Mouse (Mus musculus): ENCODE data around the gene Prkg1. TPM values are rescaled to one million over a fixed set of nuclear protein-coding genes. Genes with fewer than 3 reads are reported as not detected.
A peak's percentile ranks its signal among the peaks of the same experiment; 100 is the strongest.
"Not testable (repeated sequence)": the region's sequence is repeated elsewhere in the genome, so short reads cannot be mapped to it uniquely, and the experiment has no call there.

Gene Prkg1
- polyA plus RNA-seq, 1 experiment from 2014 or later = 6.0 TPM

DNA sequence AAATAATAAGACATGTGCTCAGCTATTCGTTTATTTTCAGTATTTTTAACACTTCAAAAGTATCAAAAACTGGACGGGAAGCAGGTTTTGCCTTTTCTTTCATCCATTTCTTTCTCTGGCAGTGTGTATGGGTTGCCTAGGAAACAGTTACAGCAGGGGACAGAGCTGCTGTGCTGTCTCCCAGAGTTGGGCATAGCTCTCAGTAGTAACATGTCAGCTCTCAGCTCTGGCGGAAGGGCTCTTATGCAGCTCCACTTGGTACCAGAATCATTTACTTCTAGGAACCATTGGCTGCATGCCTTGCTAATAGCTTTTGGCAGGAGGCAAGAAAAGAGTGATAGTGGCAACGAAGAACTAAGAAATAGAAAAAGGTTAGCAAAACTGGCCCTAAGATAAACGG, 381.0 kb downstream of the Prkg1 start:
- Histone ChIP-seq H3K9ac (no peak overlapping the region), H3K4me3 (ENCODE audit: low read depth, low read length) (no peak overlapping the region), H3K27me3 (ENCODE audit: insufficient read depth, low read length) (no peaks in the 10 kb centered on the region), H3K9me3 (ENCODE audit: low read depth, low read length) (no peaks in the 10 kb centered on the region), H3K36me3 (ENCODE audit: insufficient read depth) (no peaks in the 10 kb centered on the region), H3K27ac (ENCODE audit: low read depth) (no peak overlapping the region), H3K4me2 (no peak overlapping the region), H3K4me1 (ENCODE audit: insufficient read depth) (no peaks in the 10 kb centered on the region)
- WGBS = 41% methylated on average over 5 of the region's 5 CpGs
- DNase-seq (peak; percentile 52), ATAC-seq (ENCODE audit: insufficient read depth) (peak; percentile 62; the same call in 1 of the 2 replicates)
- no peak for TF ChIP-seq CTCF (IDR thresholded peaks at IDR 0.05; ENCODE audit: low read depth)

GRCm38 (mm10) chr19:31370106-31370505, 394.7 kb downstream of the Prkg1 start:
- TF ChIP-seq CTCF (IDR thresholded peaks at IDR 0.05; ENCODE audit: low read depth) = no peak
- Histone ChIP-seq H3K27me3 (ENCODE audit: insufficient read depth, low read length) (no peaks in the 10 kb centered on the region), H3K27ac (ENCODE audit: low read depth) (no peak overlapping the region), H3K9ac (no peak overlapping the region), H3K9me3 (ENCODE audit: low read depth, low read length) (no peaks in the 10 kb centered on the region), H3K4me3 (ENCODE audit: low read depth, low read length) (no peak overlapping the region), H3K4me1 (ENCODE audit: insufficient read depth) (no peaks in the 10 kb centered on the region), H3K36me3 (ENCODE audit: insufficient read depth) (no peaks in the 10 kb centered on the region), H3K4me2 (no peak overlapping the region)
- 39% methylated on average over 1 of the region's 1 CpGs for WGBS
- no peak for ATAC-seq (ENCODE audit: insufficient read depth)
- peak; percentile 63 for DNase-seq

DNA sequence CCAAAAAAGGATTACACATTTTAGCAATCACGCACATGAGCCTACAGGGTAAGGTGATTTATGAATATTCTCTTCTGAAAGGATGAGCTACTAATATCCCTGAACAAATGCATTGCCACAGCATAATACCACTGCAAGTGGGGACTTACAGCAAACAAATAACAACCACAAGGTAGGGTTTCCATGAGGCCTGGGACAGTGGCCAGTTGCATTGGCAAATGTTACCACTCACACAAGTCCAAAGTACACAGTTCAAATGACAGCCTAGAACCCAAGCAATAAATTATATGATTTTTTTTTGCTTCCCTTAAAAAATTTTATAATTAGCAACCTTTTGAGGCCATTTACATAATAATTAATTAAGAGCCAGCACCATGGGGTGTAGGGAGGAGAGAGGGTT, 395.7 kb downstream of the Prkg1 start:
- H3K9me3 ChIP-seq (ENCODE audit: low read depth, low read length) = no peaks in the 10 kb centered on the region
- DNase-seq (no peak), ATAC-seq (ENCODE audit: insufficient read depth) (no peak)
- H3K4me3 ChIP-seq (ENCODE audit: low read depth, low read length) = no peak overlapping the region
- no peak overlapping the region for H3K9ac ChIP-seq
- 86% methylated on average over 1 of the region's 1 CpGs for WGBS
- no peak overlapping the region for H3K27ac ChIP-seq (ENCODE audit: low read depth)
- no peaks in the 10 kb centered on the region for H3K27me3 ChIP-seq (ENCODE audit: insufficient read depth, low read length)
- H3K4me1 ChIP-seq (ENCODE audit: insufficient read depth) = no peaks in the 10 kb centered on the region
- H3K4me2 ChIP-seq = no peak overlapping the region
- no peak for TF ChIP-seq CTCF (IDR thresholded peaks at IDR 0.05; ENCODE audit: low read depth)
- H3K36me3 ChIP-seq (ENCODE audit: insufficient read depth) = no peaks in the 10 kb centered on the region

DNA sequence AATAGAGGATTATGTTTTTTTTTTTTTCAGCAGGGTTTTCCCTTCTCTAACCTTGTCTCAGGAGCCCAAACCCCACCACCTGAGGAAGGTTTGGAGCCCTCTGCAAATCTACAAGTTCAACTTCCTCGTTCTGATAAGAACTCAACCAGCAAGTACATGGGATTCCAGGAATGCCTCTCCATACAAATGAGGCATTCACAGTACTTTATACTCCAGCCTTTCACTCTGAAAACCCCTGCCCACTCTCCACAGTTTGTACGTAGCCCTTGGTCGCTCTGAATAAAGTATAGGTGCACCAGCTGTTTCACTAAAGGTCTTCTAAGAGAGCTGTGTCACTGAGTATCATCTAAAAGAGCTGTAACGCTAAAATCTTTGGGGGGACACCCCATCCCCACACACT, 402.8 kb downstream of the Prkg1 start:
- H3K4me1 ChIP-seq (ENCODE audit: insufficient read depth) = peaks cover 5% of the 10 kb centered on the region; the same call in 1 of the 2 replicates
- no peaks in the 10 kb centered on the region for H3K27me3 ChIP-seq (ENCODE audit: insufficient read depth, low read length)
- ATAC-seq (ENCODE audit: insufficient read depth) (peak; percentile 65; the same call in 1 of the 2 replicates), DNase-seq (peak; percentile 25)
- WGBS = 66% methylated on average over 4 of the region's 4 CpGs
- H3K36me3 ChIP-seq (ENCODE audit: insufficient read depth) = no peaks in the 10 kb centered on the region
- H3K4me2 ChIP-seq = no peak overlapping the region
- H3K9ac ChIP-seq = no peak overlapping the region
- TF ChIP-seq CTCF (IDR thresholded peaks at IDR 0.05; ENCODE audit: low read depth) = no peak
- peak overlapping the region; percentile 67 for H3K27ac ChIP-seq (ENCODE audit: low read depth)
- no peak overlapping the region for H3K4me3 ChIP-seq (ENCODE audit: low read depth, low read length)
- H3K9me3 ChIP-seq (ENCODE audit: low read depth, low read length) = no peaks in the 10 kb centered on the region

- ATAC-seq (ENCODE audit: insufficient read depth) = no peak
- Histone ChIP-seq H3K27me3 (ENCODE audit: insufficient read depth, low read length) (no peaks in the 10 kb centered on the region), H3K4me1 (ENCODE audit: insufficient read depth) (peaks cover 5% of the 10 kb centered on the region; the same call in 1 of the 2 replicates), H3K4me3 (ENCODE audit: low read depth, low read length) (no peak overlapping the region), H3K9me3 (ENCODE audit: low read depth, low read length) (no peaks in the 10 kb centered on the region), H3K27ac (ENCODE audit: low read depth) (peak overlapping the region; percentile 67; the same call in 1 of the 2 replicates), H3K9ac (no peak overlapping the region), H3K36me3 (ENCODE audit: insufficient read depth) (no peaks in the 10 kb centered on the region), H3K4me2 (no peak overlapping the region)
- peak; percentile 31 for DNase-seq
- TF ChIP-seq CTCF (IDR thresholded peaks at IDR 0.05; ENCODE audit: low read depth) = no peak
- 46% methylated on average over 5 of the region's 5 CpGs for WGBS
These were observed 403.3 kb downstream of the Prkg1 start for GRCm38 (mm10) chr19:31361575-31361974.

- ATAC-seq (ENCODE audit: insufficient read depth) (peak; percentile 58; the same call in 1 of the 2 replicates), DNase-seq (peak; percentile 59)
- H3K4me3 ChIP-seq (ENCODE audit: low read depth, low read length) = no peak overlapping the region
- no peaks in the 10 kb centered on the region for H3K9me3 ChIP-seq (ENCODE audit: low read depth, low read length)
- TF ChIP-seq CTCF (IDR thresholded peaks at IDR 0.05; ENCODE audit: low read depth) = no peak
- WGBS = 48% methylated on average over 3 of the region's 3 CpGs
- no peaks in the 10 kb centered on the region for H3K27me3 ChIP-seq (ENCODE audit: insufficient read depth, low read length)
- no peak overlapping the region for H3K9ac ChIP-seq
- H3K27ac ChIP-seq (ENCODE audit: low read depth) = no peak overlapping the region
- H3K4me1 ChIP-seq (ENCODE audit: insufficient read depth) = peaks cover 5% of the 10 kb centered on the region; the same call in 1 of the 2 replicates
- H3K36me3 ChIP-seq (ENCODE audit: insufficient read depth) = no peaks in the 10 kb centered on the region
- no peak overlapping the region for H3K4me2 ChIP-seq
These were observed 403.7 kb downstream of the Prkg1 start for GRCm38 (mm10) chr19:31361161-31361560.

- H3K36me3 ChIP-seq (ENCODE audit: insufficient read depth) = no peaks in the 10 kb centered on the region
- TF ChIP-seq CTCF (IDR thresholded peaks at IDR 0.05; ENCODE audit: low read depth) = no peak
- H3K27ac ChIP-seq (ENCODE audit: low read depth) = no peak overlapping the region
- no peaks in the 10 kb centered on the region for H3K27me3 ChIP-seq (ENCODE audit: insufficient read depth, low read length)
- no peaks in the 10 kb centered on the region for H3K9me3 ChIP-seq (ENCODE audit: low read depth, low read length)
- ATAC-seq (ENCODE audit: insufficient read depth) (no peak), DNase-seq (no peak)
- no peak overlapping the region for H3K4me3 ChIP-seq (ENCODE audit: low read depth, low read length)
- no peak overlapping the region for H3K4me2 ChIP-seq
- 47% methylated on average over 1 of the region's 1 CpGs for WGBS
- no peaks in the 10 kb centered on the region for H3K4me1 ChIP-seq (ENCODE audit: insufficient read depth)
- no peak overlapping the region for H3K9ac ChIP-seq
These were observed 409.9 kb downstream of the Prkg1 start for GRCm38 (mm10) chr19:31354959-31355358.

DNA sequence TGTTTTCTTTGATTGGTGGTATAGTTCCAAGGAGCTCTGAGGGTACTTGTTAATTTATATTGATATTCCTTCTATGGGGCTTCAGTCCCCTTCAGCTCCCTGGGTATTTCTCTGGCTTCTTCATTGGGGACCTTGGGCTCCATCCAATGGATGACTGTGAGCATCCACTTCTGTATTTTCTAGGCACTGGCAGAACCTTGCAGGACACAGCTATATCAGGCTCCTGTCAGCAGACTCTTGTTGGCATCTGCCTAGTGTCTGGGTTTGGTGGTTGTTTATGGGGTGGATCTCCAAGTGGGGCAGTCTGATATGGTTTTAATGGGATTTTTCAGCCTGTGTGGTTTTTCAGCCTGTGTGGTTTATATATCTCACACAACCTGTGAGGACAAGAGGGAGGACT, 412.0 kb downstream of the Prkg1 start:
- H3K9ac ChIP-seq; H3K9me3 ChIP-seq (ENCODE audit: low read depth, low read length); DNase-seq; H3K4me2 ChIP-seq; H3K27ac ChIP-seq (ENCODE audit: low read depth); H3K36me3 ChIP-seq (ENCODE audit: insufficient read depth); H3K4me1 ChIP-seq (ENCODE audit: insufficient read depth); ATAC-seq (ENCODE audit: insufficient read depth); H3K27me3 ChIP-seq (ENCODE audit: insufficient read depth, low read length); H3K4me3 ChIP-seq (ENCODE audit: low read depth, low read length): not testable (repeated sequence)
